Comparison of ENCODE assay signal across 22 mouse cellular contexts in genomic region chr3:121597203-121597602, GRCm38 (mm10).
DNase-seq lines count a peak whose midpoint lies in the region; ATAC-seq and TF ChIP-seq lines count a peak whose summit lies in the region.
"Had no signal": no experiment of that assay in that cellular context is flagged by ENCODE, and none has a peak within 500 bp of the region (broad histone marks: within the 10 kb centered on the region; RNA-seq: fewer than 3 reads in every experiment).

No protein-coding gene starts in this region.

- H3K27me3 ChIP-seq in lung, postnatal 0 days (replicated peaks; ENCODE audit: insufficient read depth, low read length), result no peaks in the 10 kb centered on the region
- H3K27me3 ChIP-seq in liver, postnatal 0 days (ENCODE audit: insufficient read depth, low read length), result no peaks in the 10 kb centered on the region
- H3K27me3 ChIP-seq in splenic B cell, adult 2 months (ENCODE audit: control insufficient read depth, insufficient read depth, low read length, poor library complexity, severe bottlenecking), result peaks cover 2% of the 10 kb centered on the region; the same call in 1 of the 2 replicates
- H3K27me3 ChIP-seq in heart, embryonic 12.5 days (replicated peaks), result no peaks in the 10 kb centered on the region
- H3K27me3 ChIP-seq in hindbrain, embryonic 14.5 days (ENCODE audit: control insufficient read depth, insufficient read depth, low read length), result no peaks in the 10 kb centered on the region
- H3K27me3 ChIP-seq: hindbrain, embryonic 15.5 days had no signal

- 76% methylated on average over 5 of the region's 5 CpGs for WGBS in lung, postnatal 0 days
- whole genome bisulfite sequencing in liver, postnatal 0 days (ENCODE audit: insufficient replicate concordance), result 70% methylated on average over 5 of the region's 5 CpGs
- 77% methylated on average over 5 of the region's 5 CpGs for WGBS in heart, embryonic 12.5 days
- WGBS in hindbrain, embryonic 14.5 days, result 82% methylated on average over 5 of the region's 5 CpGs

- no peak overlapping the region for H3K4me2 ChIP-seq in lung, postnatal 0 days (replicated peaks; ENCODE audit: low read depth, low read length)
- no peak overlapping the region for H3K4me2 ChIP-seq in liver, postnatal 0 days (ENCODE audit: low read depth, low read length)
- no peak overlapping the region for H3K4me2 ChIP-seq in heart, embryonic 12.5 days
- H3K4me2 ChIP-seq in hindbrain, embryonic 14.5 days (replicated peaks), result no peak overlapping the region
- H3K4me2 ChIP-seq: hindbrain, embryonic 15.5 days had no signal

- no peaks in the 10 kb centered on the region for H3K9me3 ChIP-seq in lung, postnatal 0 days (ENCODE audit: low read length)
- H3K9me3 ChIP-seq in liver, postnatal 0 days (ENCODE audit: low read length), result no peaks in the 10 kb centered on the region
- no peaks in the 10 kb centered on the region for H3K9me3 ChIP-seq in heart, embryonic 12.5 days (replicated peaks)
- no peaks in the 10 kb centered on the region for H3K9me3 ChIP-seq in hindbrain, embryonic 14.5 days (ENCODE audit: control insufficient read depth, low read length)
- H3K9me3 ChIP-seq: embryonic facial prominence, embryonic 10.5 days; hindbrain, embryonic 15.5 days; limb, embryonic 10.5 days had no signal

- no peaks in the 10 kb centered on the region for H3K36me3 ChIP-seq in lung, postnatal 0 days (ENCODE audit: insufficient read depth, low read length)
- H3K36me3 ChIP-seq in liver, postnatal 0 days (replicated peaks; ENCODE audit: insufficient read depth, low read length), result no peaks in the 10 kb centered on the region
- no peaks in the 10 kb centered on the region for H3K36me3 ChIP-seq in splenic B cell, adult 2 months (ENCODE audit: control insufficient read depth, insufficient read depth, low read length, poor library complexity, severe bottlenecking)
- no peaks in the 10 kb centered on the region for H3K36me3 ChIP-seq in heart, embryonic 12.5 days
- no peaks in the 10 kb centered on the region for H3K36me3 ChIP-seq in hindbrain, embryonic 14.5 days (replicated peaks; ENCODE audit: control insufficient read depth, insufficient read depth)
- H3K36me3 ChIP-seq: embryonic facial prominence, embryonic 10.5 days; hindbrain, embryonic 15.5 days; limb, embryonic 10.5 days had no signal

- peak; percentile 45 for DNase-seq in lung, postnatal 0 days (ENCODE audit: low spot score)
- DNase-seq in lung, postnatal 36 days, result no peak
- DNase-seq in ZHBTc4 (ENCODE audit: low read depth, low spot score), result peak; percentile 58
- DNase-seq in liver, postnatal 0 days, result peak; percentile 29
- peak; percentile 1 for DNase-seq in splenic B cell, adult 2 months (ENCODE audit: low read depth, low spot score)
- no peak for DNase-seq in hindbrain, embryonic 14.5 days (ENCODE audit: low spot score)
- DNase-seq: cerebellum, adult 11 months; cerebellum, adult 9-11 months; gastrocnemius, postnatal 10 days; heart, adult 18-20 months; heart, postnatal 36 days; kidney, adult 2 months; kidney, postnatal 10 days; lung, postnatal 10 days; right cerebral cortex, postnatal 14 days; spleen, adult 18-20 months; thymus, postnatal 14 days had no signal

- no peak for TF ChIP-seq EP300 in lung, postnatal 0 days (IDR thresholded peaks at IDR 0.05)
- TF ChIP-seq EP300 in liver, postnatal 0 days (IDR thresholded peaks at IDR 0.05; ENCODE audit: low read depth), result no peak

- no peak overlapping the region for H3K4me3 ChIP-seq in lung, postnatal 0 days (ENCODE audit: low read depth, low read length)
- H3K4me3 ChIP-seq in liver, postnatal 0 days (ENCODE audit: low read depth, low read length), result no peak overlapping the region
- no peak overlapping the region for H3K4me3 ChIP-seq in heart, embryonic 12.5 days
- H3K4me3 ChIP-seq in hindbrain, embryonic 14.5 days (replicated peaks; ENCODE audit: low read length), result no peak overlapping the region
- H3K4me3 ChIP-seq: embryonic facial prominence, embryonic 10.5 days; hindbrain, embryonic 15.5 days; limb, embryonic 10.5 days had no signal

- H3K4me1 ChIP-seq in lung, postnatal 0 days (ENCODE audit: insufficient read depth, low read depth, low read length), result 0 out of 2 replicates have a peak, but pooled peaks cover 3% of the 10 kb centered on the region
- H3K4me1 ChIP-seq in liver, postnatal 0 days (ENCODE audit: insufficient read depth), result no peaks in the 10 kb centered on the region
- peaks cover 29% of the 10 kb centered on the region for H3K4me1 ChIP-seq in heart, embryonic 12.5 days (replicated peaks)
- no peaks in the 10 kb centered on the region for H3K4me1 ChIP-seq in hindbrain, embryonic 14.5 days (replicated peaks; ENCODE audit: control insufficient read depth, insufficient read depth, low read length)

- TF ChIP-seq CTCF in lung, postnatal 0 days (IDR thresholded peaks at IDR 0.05), result no peak
- TF ChIP-seq CTCF in liver, postnatal 0 days (IDR thresholded peaks at IDR 0.05; ENCODE audit: low read depth), result no peak

- H3K27ac ChIP-seq in lung, postnatal 0 days (ENCODE audit: low read length), result no peak overlapping the region
- no peak overlapping the region for H3K27ac ChIP-seq in liver, postnatal 0 days (ENCODE audit: low read depth)
- no peak overlapping the region for H3K27ac ChIP-seq in heart, embryonic 12.5 days (ENCODE audit: poor library complexity, severe bottlenecking)
- H3K27ac ChIP-seq in hindbrain, embryonic 14.5 days, result no peak overlapping the region
- H3K27ac ChIP-seq: embryonic facial prominence, embryonic 10.5 days; hindbrain, embryonic 15.5 days; limb, embryonic 10.5 days; liver, embryonic 14.5 days had no signal

- no peak overlapping the region for H3K9ac ChIP-seq in lung, postnatal 0 days (replicated peaks; ENCODE audit: low read depth)
- no peak overlapping the region for H3K9ac ChIP-seq in liver, postnatal 0 days (replicated peaks)
- H3K9ac ChIP-seq in heart, embryonic 12.5 days, result no peak overlapping the region
- H3K9ac ChIP-seq in hindbrain, embryonic 14.5 days, result no peak overlapping the region
- H3K9ac ChIP-seq: hindbrain, embryonic 15.5 days; liver, embryonic 14.5 days had no signal

- no peak for ATAC-seq in lung, postnatal 0 days
- peak; percentile 30; the same call in 1 of the 2 replicates for ATAC-seq in liver, postnatal 0 days
- no peak for ATAC-seq in heart, embryonic 12.5 days (ENCODE audit: insufficient number of reproducible peaks, low FRiP score)
- no peak for ATAC-seq in hindbrain, embryonic 14.5 days (ENCODE audit: low FRiP score)

Comparison
In these comparisons a context has a peak if more than half of its experiments do, and no peak if none do; other contexts are left out.
1. DNase-seq: peak in lung, postnatal 0 days (single experiment), ZHBTc4 (single experiment), liver, postnatal 0 days (single experiment) and splenic B cell, adult 2 months (single experiment); none in lung, postnatal 36 days (single experiment) and hindbrain, embryonic 14.5 days (single experiment).